Mouse (Mus musculus): ENCODE data around the gene Tmed8. TPM values are rescaled to one million over a fixed set of nuclear protein-coding genes. Genes with fewer than 3 reads are reported as not detected.

Gene Tmed8
- total RNA-seq, 1 experiment from 2014 or later, result 38.5 TPM

Other genes starting within 250 kb of the Tmed8 start
- 0.86 and 1.9 TPM in 2 replicates for gene Zdhhc22, start 210.0 kb downstream of the Tmed8 start, total RNA-seq (2021)
- 0.71 and 1.5 TPM in 2 replicates for gene Tmem63c, start 179.1 kb downstream of the Tmed8 start, total RNA-seq (2021)
- gene Ngb, start 97.9 kb downstream of the Tmed8 start, total RNA-seq (2021), result 1.3 TPM in 2 replicates
- gene Gstz1, start 53.3 kb downstream of the Tmed8 start, total RNA-seq (2021), result 106 and 112 TPM in 2 replicates
- gene Pomt2, start 52.5 kb downstream of the Tmed8 start, total RNA-seq (2021), result 13.7 and 17.7 TPM in 2 replicates
- 2.8 TPM in 2 replicates for gene Samd15, start 731 bp downstream of the Tmed8 start, total RNA-seq (2021)
- gene Noxred1, start 38.3 kb upstream of the Tmed8 start, total RNA-seq (2021), result 0.52 and 0.76 TPM in 2 replicates
- 36.4 and 36.7 TPM in 2 replicates for gene Vipas39, start 65.8 kb upstream of the Tmed8 start, total RNA-seq (2021)
- gene Ahsa1, start 66.0 kb upstream of the Tmed8 start, total RNA-seq (2021), result 166 and 209 TPM in 2 replicates
- gene Ism2, start 99.3 kb upstream of the Tmed8 start, total RNA-seq (2021), result not detected in 2 replicates
- 214 and 293 TPM in 2 replicates for gene Sptlc2, start 187.9 kb upstream of the Tmed8 start, total RNA-seq (2021)
- gene Slirp, start 243.4 kb upstream of the Tmed8 start, total RNA-seq (2021), result 146 and 153 TPM in 2 replicates
- 20.4 and 23.6 TPM in 2 replicates for gene Alkbh1, start 243.6 kb upstream of the Tmed8 start, total RNA-seq (2021)